Mouse (Mus musculus): ENCODE results near the gene Sult2a1. TPM values are rescaled to one million over a fixed set of nuclear protein-coding genes. Genes with fewer than 3 reads are reported as not detected.
"Not testable (repeated sequence)": the region's sequence is repeated elsewhere in the genome, so short reads cannot be mapped to it uniquely, and the experiment has no call there.

Sult2a1 gene
- total RNA-seq (2021), result 10 to 100 TPM in 1 of 2 experiments, under 1 TPM in 1; 0.31 to 15.2 TPM
- long read RNA-seq, experiment 1, transcript Sult2a1-201 (6 exons, 1,020 nt), result major isoform, 20 of 22 reads
- long read RNA-seq, experiment 1, partial matches to known transcripts, result 1 of 22 reads
- long read RNA-seq, experiment 1, other reads (novel, unspliced or antisense), result 1 of 22 reads
- long read RNA-seq, experiment 2, result 0 reads

DNA sequence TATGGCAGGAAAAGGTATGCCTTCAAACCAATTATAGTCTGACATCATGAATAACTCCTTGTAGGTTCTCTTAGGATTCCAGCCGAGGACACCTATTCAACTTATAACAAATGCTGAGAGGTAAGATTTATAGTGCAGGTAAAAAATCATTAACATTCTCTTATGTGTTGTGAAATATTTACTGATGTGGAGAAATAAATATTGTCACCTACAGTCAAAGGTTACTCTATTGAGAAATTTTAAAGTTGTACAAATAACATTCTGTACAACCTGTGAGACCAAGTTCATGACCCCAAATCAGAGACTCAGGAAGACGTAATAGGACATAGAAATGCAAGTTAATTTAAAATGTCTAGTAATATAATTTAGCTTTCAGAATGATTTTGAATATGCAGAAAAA is at the start of gene Sult2a1:
Gene Sult2a1 (minus strand): TSS at position 101 of the 400 bp plus-strand sequence.
- not testable (repeated sequence) for DNase-seq (ENCODE audit: low spot score in 2 of 2)

DNA sequence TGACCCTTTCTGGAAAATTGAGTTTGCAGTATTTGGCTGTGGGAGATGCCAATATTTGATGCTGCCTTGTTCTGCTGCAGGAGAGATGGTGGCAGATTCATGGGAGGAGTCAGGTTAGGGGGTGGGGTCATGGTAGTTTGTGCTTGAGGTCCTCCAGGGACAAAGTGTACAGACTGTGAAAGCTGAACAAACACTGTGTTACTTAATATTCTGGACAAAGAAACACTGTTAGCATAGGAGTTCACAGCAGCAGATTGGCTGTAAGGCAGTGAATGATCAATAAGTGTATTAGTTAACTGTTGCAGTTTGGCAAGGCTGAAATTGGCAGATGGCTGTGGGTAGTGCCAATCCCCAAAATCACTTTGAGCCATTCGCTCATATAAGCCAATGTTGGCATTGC is 23.3 kb downstream of the Sult2a1 start:
- no peak for DNase-seq (ENCODE audit: low spot score in 2 of 2)

Other genes with a start within 250 kb of the Sult2a1 start
- gene Sult2a5, start 213.4 kb downstream of the Sult2a1 start, total RNA-seq (2021), result 1 to 10 TPM in 1 of 2 experiments, not detected in 1; 1.1 TPM
- gene Sult2a2, start 103.9 kb downstream of the Sult2a1 start, total RNA-seq (2021), result 1 to 10 TPM in 1 of 2 experiments, not detected in 1; 2.7 TPM
- gene Sult2a4, start 152.2 kb upstream of the Sult2a1 start, total RNA-seq (2021), result under 1 TPM in 1 of 2 experiments, not detected in 1; 0.40 TPM